In the genomic region with DNA sequence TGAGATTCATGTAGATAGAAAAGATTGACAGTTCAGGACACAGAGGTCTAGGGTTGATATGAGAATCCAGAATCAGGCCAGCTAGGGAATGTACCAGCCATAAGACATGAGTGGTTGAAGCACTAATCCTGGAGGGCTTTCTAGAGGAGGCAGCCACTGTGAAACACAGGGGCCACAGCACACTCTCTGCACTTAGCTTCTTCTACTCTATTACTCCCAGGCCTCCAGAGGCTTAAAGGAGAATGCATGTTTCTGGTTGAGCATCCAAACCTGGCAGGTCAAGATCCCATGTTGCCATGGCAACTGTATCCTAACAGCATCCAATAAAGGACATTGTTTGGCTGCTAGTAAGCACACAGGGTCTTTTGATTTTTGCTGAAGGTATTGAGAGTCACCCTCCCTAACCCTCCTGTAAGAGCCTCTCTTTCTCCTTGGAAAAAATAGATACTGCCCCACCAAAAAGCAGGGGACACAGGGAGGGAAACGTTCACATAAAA, we compare ENCODE assay signal across 25 mouse cellular contexts.
DNase-seq lines count a peak whose midpoint lies in the region; ATAC-seq and TF ChIP-seq lines count a peak whose summit lies in the region.
"Had no signal": no experiment of that assay in that cellular context is flagged by ENCODE, and none has a peak within 500 bp of the region (broad histone marks: within the 10 kb centered on the region; RNA-seq: fewer than 3 reads in every experiment).

No protein-coding gene starts in this region.

- 0 out of 2 replicates have a peak overlapping the region, but pooled peaks have one; percentile 13 for H3K27ac ChIP-seq in forebrain, embryonic 12.5 days
- H3K27ac ChIP-seq in forebrain, embryonic 15.5 days (replicated peaks), result no peak overlapping the region
- no peak overlapping the region; the same call in 1 of the 2 replicates for H3K27ac ChIP-seq in midbrain, embryonic 13.5 days
- H3K27ac ChIP-seq in midbrain, embryonic 10.5 days (replicated peaks), result no peak overlapping the region
- H3K27ac ChIP-seq in midbrain, embryonic 16.5 days (ENCODE audit: low read length), result peak overlapping the region; percentile 25; the same call in 1 of the 2 replicates
- H3K27ac ChIP-seq in limb, embryonic 10.5 days, result no peak overlapping the region
- H3K27ac ChIP-seq: embryonic facial prominence, embryonic 12.5 days; kidney, embryonic 15.5 days; limb, embryonic 13.5 days; liver, embryonic 12.5 days had no signal

- DNase-seq in midbrain, embryonic 10.5 days (ENCODE audit: low spot score), result no peak
- peak; percentile 74 for DNase-seq in brain, embryonic 14.5 days (ENCODE audit: low read depth)
- no peak for DNase-seq in limb, embryonic 10.5 days (ENCODE audit: low spot score)
- DNase-seq: cerebellum, adult 2 months; cerebellum, postnatal 36 days; gastrocnemius, postnatal 25 days; heart, adult 18-20 months; heart, postnatal 10 days; kidney, adult 11 months; kidney, postnatal 4 days; lung, adult 18-20 months; lung, postnatal 10 days; thymus, adult 2 months; thymus, postnatal 4 days had no signal

- ATAC-seq in forebrain, embryonic 12.5 days (ENCODE audit: low FRiP score), result no peak
- no peak for ATAC-seq in forebrain, embryonic 15.5 days (replicated peaks)
- peak; percentile 53; the same call in 1 of the 2 replicates for ATAC-seq in midbrain, embryonic 13.5 days
- peak; percentile 46 for ATAC-seq in midbrain, embryonic 16.5 days
- ATAC-seq in megakaryocyte progenitor cell, adult 5-6 weeks (replicated peaks; ENCODE audit: poor library complexity), result no peak
- ATAC-seq: forebrain, embryonic 16.5 days; liver, embryonic 12.5 days had no signal

- 36% methylated on average over 1 of the region's 1 CpGs for WGBS in forebrain, embryonic 12.5 days
- WGBS in forebrain, embryonic 15.5 days, result 20% methylated on average over 1 of the region's 1 CpGs
- 35% methylated on average over 1 of the region's 1 CpGs for WGBS in midbrain, embryonic 13.5 days
- WGBS in midbrain, embryonic 10.5 days, result 59% methylated on average over 1 of the region's 1 CpGs
- 21% methylated on average over 1 of the region's 1 CpGs for WGBS in midbrain, embryonic 16.5 days
- 90% methylated on average over 1 of the region's 1 CpGs for WGBS in limb, embryonic 10.5 days

- no peak overlapping the region for H3K4me3 ChIP-seq in forebrain, embryonic 12.5 days (replicated peaks)
- H3K4me3 ChIP-seq in forebrain, embryonic 15.5 days, result no peak overlapping the region
- no peak overlapping the region for H3K4me3 ChIP-seq in midbrain, embryonic 13.5 days (replicated peaks)
- no peak overlapping the region for H3K4me3 ChIP-seq in midbrain, embryonic 10.5 days
- no peak overlapping the region for H3K4me3 ChIP-seq in midbrain, embryonic 16.5 days (ENCODE audit: low read depth, low read length)
- no peak overlapping the region for H3K4me3 ChIP-seq in limb, embryonic 10.5 days
- H3K4me3 ChIP-seq: embryonic facial prominence, embryonic 12.5 days; heart, embryonic 12.5 days; kidney, embryonic 15.5 days; limb, embryonic 13.5 days; liver, embryonic 12.5 days had no signal

- H3K27me3 ChIP-seq in forebrain, embryonic 12.5 days, result no peaks in the 10 kb centered on the region; the same call in 1 of the 2 replicates
- no peaks in the 10 kb centered on the region for H3K27me3 ChIP-seq in forebrain, embryonic 15.5 days
- no peaks in the 10 kb centered on the region for H3K27me3 ChIP-seq in midbrain, embryonic 13.5 days
- no peaks in the 10 kb centered on the region for H3K27me3 ChIP-seq in midbrain, embryonic 10.5 days (ENCODE audit: low read depth, poor library complexity, severe bottlenecking)
- no peaks in the 10 kb centered on the region for H3K27me3 ChIP-seq in midbrain, embryonic 16.5 days (ENCODE audit: control insufficient read depth, insufficient read depth, low read depth, low read length)
- H3K27me3 ChIP-seq in limb, embryonic 10.5 days (ENCODE audit: low read depth, poor library complexity, severe bottlenecking), result no peaks in the 10 kb centered on the region
- H3K27me3 ChIP-seq: heart, embryonic 12.5 days; kidney, embryonic 15.5 days; limb, embryonic 13.5 days; liver, embryonic 12.5 days had no signal

- no peaks in the 10 kb centered on the region for H3K36me3 ChIP-seq in forebrain, embryonic 12.5 days (replicated peaks)
- no peaks in the 10 kb centered on the region for H3K36me3 ChIP-seq in forebrain, embryonic 15.5 days
- H3K36me3 ChIP-seq in midbrain, embryonic 13.5 days, result no peaks in the 10 kb centered on the region
- no peaks in the 10 kb centered on the region for H3K36me3 ChIP-seq in midbrain, embryonic 10.5 days
- H3K36me3 ChIP-seq in midbrain, embryonic 16.5 days (ENCODE audit: control insufficient read depth, insufficient read depth, low read length), result no peaks in the 10 kb centered on the region
- H3K36me3 ChIP-seq in limb, embryonic 10.5 days, result no peaks in the 10 kb centered on the region
- H3K36me3 ChIP-seq: embryonic facial prominence, embryonic 12.5 days; heart, embryonic 12.5 days; kidney, embryonic 15.5 days; limb, embryonic 13.5 days; liver, embryonic 12.5 days had no signal

- no peaks in the 10 kb centered on the region for H3K9me3 ChIP-seq in forebrain, embryonic 12.5 days
- H3K9me3 ChIP-seq in forebrain, embryonic 15.5 days, result no peaks in the 10 kb centered on the region
- H3K9me3 ChIP-seq in midbrain, embryonic 13.5 days, result no peaks in the 10 kb centered on the region
- H3K9me3 ChIP-seq in midbrain, embryonic 10.5 days (replicated peaks), result no peaks in the 10 kb centered on the region
- no peaks in the 10 kb centered on the region for H3K9me3 ChIP-seq in midbrain, embryonic 16.5 days (replicated peaks; ENCODE audit: control insufficient read depth, low read length, poor library complexity, severe bottlenecking)
- no peaks in the 10 kb centered on the region for H3K9me3 ChIP-seq in limb, embryonic 10.5 days (replicated peaks)
- H3K9me3 ChIP-seq: embryonic facial prominence, embryonic 12.5 days; heart, embryonic 12.5 days; kidney, embryonic 15.5 days; limb, embryonic 13.5 days; liver, embryonic 12.5 days had no signal

- peaks cover 18% of the 10 kb centered on the region for H3K4me1 ChIP-seq in forebrain, embryonic 12.5 days
- 0 out of 2 replicates have a peak, but pooled peaks cover 5% of the 10 kb centered on the region for H3K4me1 ChIP-seq in forebrain, embryonic 15.5 days
- peaks cover 17% of the 10 kb centered on the region for H3K4me1 ChIP-seq in midbrain, embryonic 13.5 days (replicated peaks)
- peaks cover 17% of the 10 kb centered on the region for H3K4me1 ChIP-seq in midbrain, embryonic 10.5 days
- H3K4me1 ChIP-seq in midbrain, embryonic 16.5 days (ENCODE audit: control insufficient read depth, insufficient read depth, low read length), result peaks cover 13% of the 10 kb centered on the region
- no peaks in the 10 kb centered on the region for H3K4me1 ChIP-seq in limb, embryonic 10.5 days
- H3K4me1 ChIP-seq: embryonic facial prominence, embryonic 12.5 days; heart, embryonic 12.5 days; kidney, embryonic 15.5 days; limb, embryonic 13.5 days; liver, embryonic 12.5 days had no signal

- TF ChIP-seq POLR2A in brain, embryonic 14.5 days (IDR thresholded peaks at IDR 0.05; ENCODE audit: borderline replicate concordance, extremely low read depth, insufficient read depth, insufficient read length, poor library complexity, severe bottlenecking), result no peak

- no peak overlapping the region for H3K4me2 ChIP-seq in forebrain, embryonic 12.5 days
- no peak overlapping the region for H3K4me2 ChIP-seq in forebrain, embryonic 15.5 days (replicated peaks)
- no peak overlapping the region for H3K4me2 ChIP-seq in midbrain, embryonic 13.5 days (replicated peaks)
- H3K4me2 ChIP-seq in midbrain, embryonic 16.5 days (ENCODE audit: low read length), result no peak overlapping the region
- H3K4me2 ChIP-seq: embryonic facial prominence, embryonic 12.5 days; heart, embryonic 12.5 days; kidney, embryonic 15.5 days; limb, embryonic 13.5 days; liver, embryonic 12.5 days had no signal

- H3K9ac ChIP-seq in forebrain, embryonic 12.5 days, result no peak overlapping the region
- no peak overlapping the region for H3K9ac ChIP-seq in forebrain, embryonic 15.5 days (replicated peaks)
- no peak overlapping the region for H3K9ac ChIP-seq in midbrain, embryonic 13.5 days (replicated peaks)
- no peak overlapping the region for H3K9ac ChIP-seq in midbrain, embryonic 16.5 days (ENCODE audit: low read depth, low read length)
- H3K9ac ChIP-seq: embryonic facial prominence, embryonic 12.5 days; heart, embryonic 12.5 days; kidney, embryonic 15.5 days; limb, embryonic 13.5 days; liver, embryonic 12.5 days had no signal

- no peak for TF ChIP-seq CTCF in brain, embryonic 14.5 days (IDR thresholded peaks at IDR 0.05; ENCODE audit: borderline replicate concordance, extremely low read depth, insufficient read depth, insufficient read length)

Comparison
In these comparisons a context has a peak if more than half of its experiments do, and no peak if none do; other contexts are left out.
1. H3K27ac ChIP-seq: peak in forebrain, embryonic 12.5 days (single experiment) and midbrain, embryonic 16.5 days (single experiment); none in forebrain, embryonic 15.5 days (single experiment), midbrain, embryonic 13.5 days (single experiment), midbrain, embryonic 10.5 days (single experiment) and limb, embryonic 10.5 days (single experiment).
2. ATAC-seq: peak in midbrain, embryonic 13.5 days (single experiment) and midbrain, embryonic 16.5 days (single experiment); none in forebrain, embryonic 12.5 days (single experiment), forebrain, embryonic 15.5 days (single experiment) and megakaryocyte progenitor cell, adult 5-6 weeks (single experiment).